Mouse (Mus musculus): Measurements from ENCODE around the gene Iapp.
"Not testable (repeated sequence)": the region's sequence is repeated elsewhere in the genome, so short reads cannot be mapped to it uniquely, and the experiment has no call there.

The Iapp gene

GRCm38 (mm10) chr6:142298098-142298497, at the start of gene Iapp:
Gene Iapp (plus strand): TSS chr6:142298423.
- DNase-seq, result no peak

GRCm38 (mm10) chr6:142250738-142251307, 47.4 kb upstream of the Iapp start:
- DNase-seq, result not testable (repeated sequence)

- no peak for DNase-seq
Observed at GRCm38 (mm10) chr6:142275721-142276442, 22.3 kb upstream of the Iapp start.

GRCm38 (mm10) chr6:142289413-142290118, 8.7 kb upstream of the Iapp start:
- DNase-seq, result no peak

- DNase-seq, result no peak
Observed at GRCm38 (mm10) chr6:142305076-142305475, 6.9 kb downstream of the Iapp start.

GRCm38 (mm10) chr6:142314285-142314684, 16.1 kb downstream of the Iapp start:
- DNase-seq, result no peak

- no peak for DNase-seq
Observed at GRCm38 (mm10) chr6:142317106-142317505, 18.9 kb downstream of the Iapp start.

- DNase-seq, result no peak
Observed at GRCm38 (mm10) chr6:142322881-142323280, 24.7 kb downstream of the Iapp start, which contains the start of gene Slco1a5. Gene Slco1a5 (minus strand): TSS chr6:142322981.

- DNase-seq, result no peak
Observed at GRCm38 (mm10) chr6:142326598-142326997, 28.4 kb downstream of the Iapp start.

- no peak for DNase-seq
Observed at GRCm38 (mm10) chr6:142329201-142329600, 31.0 kb downstream of the Iapp start.

GRCm38 (mm10) chr6:142338961-142339360, 40.7 kb downstream of the Iapp start:
- DNase-seq, result no peak

GRCm38 (mm10) chr6:142339576-142339975, 41.4 kb downstream of the Iapp start:
- DNase-seq, result no peak

GRCm38 (mm10) chr6:142343561-142343960, 45.3 kb downstream of the Iapp start:
- DNase-seq, result peak; percentile 69

- DNase-seq, result peak; percentile 90
Observed at GRCm38 (mm10) chr6:142345440-142346038, 47.3 kb downstream of the Iapp start, which contains the start of gene Pyroxd1. Gene Pyroxd1 (plus strand): TSS chr6:142345654.

- no peak for DNase-seq
Observed at GRCm38 (mm10) chr6:142346181-142347110, 48.2 kb downstream of the Iapp start.

GRCm38 (mm10) chr6:142347431-142348385, 49.5 kb downstream of the Iapp start:
- peak; percentile 45 for DNase-seq

GRCm38 (mm10) chr6:142352099-142352498, 53.9 kb downstream of the Iapp start:
- DNase-seq, result not testable (repeated sequence)
